Mouse (Mus musculus) cerebellum, adult 2 months (tissue): ENCODE measurements around the gene Slc22a12. TPM values are rescaled to one million over a fixed set of nuclear protein-coding genes. Genes with fewer than 3 reads are reported as not detected.
A peak's percentile ranks its signal among the peaks of the same experiment; 100 is the strongest.

ENCODE experiments used
- DNase-seq, 2 experiments: peaks; one replicate each; pipeline ENCODE4 v3.0.0; 2021
- H3K27ac ChIP-seq: fragments of 200-500 bp; 2 replicates; pipeline ENCODE4 v1.5.1; 2012; ENCODE audit warnings: low read length, control low read depth, inconsistent platforms; ENCODE audit not compliant: insufficient read depth
- H3K27me3 ChIP-seq: fragments of 200-500 bp; 2 replicates; pipeline ENCODE4 v1.6.1; 2012; ENCODE audit warnings: inconsistent platforms, mild to moderate bottlenecking, low read length, moderate library complexity; ENCODE audit not compliant: control insufficient read depth, insufficient read depth
- H3K4me1 ChIP-seq: fragments of 200-500 bp; 2 replicates; pipeline ENCODE4 v1.6.1; 2011; ENCODE audit warnings: low read length; ENCODE audit not compliant: control insufficient read depth, insufficient read depth
- H3K4me3 ChIP-seq: fragments of 200-500 bp; replicated peaks from 2 replicates; pipeline ENCODE3; 2011; ENCODE audit warnings: mild to moderate bottlenecking, low read depth, low read length, control low read depth; ENCODE audit not compliant: insufficient read depth
- CTCF ChIP-seq: fragments of 200-500 bp; IDR thresholded peaks from 2 replicates; pipeline ENCODE4 v1.5.1; 2011; ENCODE audit warnings: low read depth, mild to moderate bottlenecking, control low read depth, low read length, moderate library complexity, borderline replicate concordance; ENCODE audit not compliant: insufficient read depth
- POLR2A ChIP-seq: fragments of 200-500 bp; IDR thresholded peaks from 2 replicates; pipeline ENCODE4 v1.6.1; 2011; ENCODE audit warnings: low read length, control low read depth, borderline replicate concordance; ENCODE audit not compliant: insufficient read depth
- WGBS: fragments of 180-500 bp; shearing (Covaris S2); methylation state at CpG from one replicate; pipeline ENCODE4 v1.1.7; 2018; 5-methylcytosine and 5-hydroxymethylcytosine counted together
- polyA plus RNA-seq: library from polyadenylated mRNA; depleted of rRNA; stranded (reverse); fragments of >200 nt; gene quantifications from 2 replicates; pipeline ENCODE4 v1.2.3, GENCODE M21; 2012

Gene Slc22a12
- polyA plus RNA-seq, 1 experiment = 0.15 TPM

DNA sequence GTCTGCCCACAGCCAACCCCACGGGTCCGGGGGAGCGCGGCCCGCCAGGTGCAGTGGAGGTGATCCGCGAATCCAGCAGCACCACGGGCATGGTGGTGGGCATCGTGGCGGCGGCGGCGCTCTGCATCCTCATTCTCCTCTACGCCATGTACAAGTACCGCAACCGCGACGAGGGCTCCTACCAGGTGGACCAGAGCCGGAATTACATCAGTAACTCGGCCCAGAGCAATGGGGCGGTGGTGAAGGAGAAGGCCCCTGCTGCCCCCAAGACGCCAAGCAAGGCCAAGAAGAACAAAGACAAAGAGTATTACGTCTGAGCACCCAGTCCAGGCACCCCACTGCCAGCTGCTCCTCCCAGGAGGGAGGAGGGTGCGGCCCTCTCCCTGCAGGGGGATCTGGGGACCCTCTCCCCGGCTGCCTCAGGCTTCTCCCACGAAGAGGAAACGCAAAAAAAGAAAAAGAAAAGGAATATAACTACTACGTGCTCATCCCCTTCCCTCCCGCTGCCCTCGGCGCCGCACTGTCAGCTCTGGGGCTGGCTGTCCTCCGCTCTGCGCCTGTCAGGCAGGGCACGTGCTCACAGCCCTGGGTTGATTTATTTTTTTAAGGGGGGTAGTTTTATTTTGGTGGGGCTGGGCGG, 10.9 kb downstream of the Slc22a12 start:
- TF ChIP-seq POLR2A (no peak), CTCF (no peak)
- peak in 1 of 2 experiments; percentile 70 for DNase-seq
- Histone ChIP-seq H3K4me1 (peaks cover 88% of the 10 kb centered on the region), H3K4me3 (no peak overlapping the region), H3K27me3 (no peaks in the 10 kb centered on the region), H3K27ac (peak overlapping the region; percentile 92)
- WGBS = 19% methylated on average over 36 of the region's 36 CpGs

DNA sequence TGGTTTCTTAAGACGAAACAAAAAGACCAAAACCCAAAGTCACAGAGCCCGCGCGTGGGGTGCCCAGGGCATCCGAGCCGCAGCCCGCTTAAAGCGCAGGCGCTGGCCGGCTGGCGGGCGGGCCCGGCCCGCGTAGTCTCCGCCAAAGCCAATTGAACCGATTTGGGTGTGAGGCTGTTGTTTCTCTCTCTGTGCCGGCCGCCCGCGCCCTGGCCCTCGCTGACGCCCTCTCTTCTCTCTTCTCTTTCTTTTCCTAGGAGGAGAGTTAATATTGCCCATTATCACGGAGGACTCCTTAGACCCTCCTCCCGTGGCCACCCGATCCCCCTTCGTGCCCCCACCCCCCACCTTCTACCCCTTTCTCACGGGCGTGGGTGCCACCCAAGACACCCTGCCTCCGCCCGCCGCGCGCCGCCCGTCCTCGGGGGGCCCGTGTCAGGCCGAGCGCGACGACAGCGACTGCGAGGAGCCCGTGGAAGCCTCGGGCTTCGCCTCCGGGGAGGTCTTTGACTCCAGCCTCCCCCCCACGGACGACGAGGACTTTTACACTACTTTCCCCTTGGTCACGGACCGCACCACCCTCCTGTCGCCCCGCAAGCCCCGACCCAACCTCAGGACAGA, 11.7 kb downstream of the Slc22a12 start:
- no peak overlapping the region for H3K4me3 ChIP-seq
- no peaks in the 10 kb centered on the region for H3K27me3 ChIP-seq
- 4% methylated on average over 56 of the region's 56 CpGs for WGBS
- DNase-seq = peak; percentile 73 to 74
- TF ChIP-seq POLR2A (peak; percentile 17; the same call in 1 of the 2 replicates), CTCF (no peak)
- peaks cover 88% of the 10 kb centered on the region for H3K4me1 ChIP-seq
- H3K27ac ChIP-seq = peak overlapping the region; percentile 92

DNA sequence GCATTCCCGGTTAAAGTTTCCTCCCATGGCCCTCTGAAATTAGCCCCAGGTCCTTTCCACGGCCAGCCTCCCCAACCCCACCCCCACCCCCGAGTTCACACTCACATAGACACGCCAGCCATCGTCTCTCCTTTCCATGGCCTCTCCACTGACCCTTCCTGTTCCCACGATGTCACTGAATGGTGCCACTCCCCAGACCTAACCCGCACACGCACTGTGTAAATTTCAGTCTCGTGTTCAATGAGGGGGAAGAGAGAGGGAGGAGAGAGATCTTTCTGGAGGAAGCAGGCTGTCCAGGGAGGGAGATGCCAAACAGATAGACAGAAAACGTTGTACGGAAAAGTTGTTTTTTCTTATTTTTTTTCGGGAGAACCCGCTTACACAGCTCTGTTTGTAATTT, 12.5 kb downstream of the Slc22a12 start:
- DNase-seq = no peak
- peak overlapping the region; percentile 69 for H3K27ac ChIP-seq
- 19% methylated on average over 13 of the region's 13 CpGs for WGBS
- TF ChIP-seq CTCF (no peak), POLR2A (no peak)
- no peak overlapping the region for H3K4me3 ChIP-seq
- H3K27me3 ChIP-seq = no peaks in the 10 kb centered on the region
- H3K4me1 ChIP-seq = peaks cover 88% of the 10 kb centered on the region

DNA sequence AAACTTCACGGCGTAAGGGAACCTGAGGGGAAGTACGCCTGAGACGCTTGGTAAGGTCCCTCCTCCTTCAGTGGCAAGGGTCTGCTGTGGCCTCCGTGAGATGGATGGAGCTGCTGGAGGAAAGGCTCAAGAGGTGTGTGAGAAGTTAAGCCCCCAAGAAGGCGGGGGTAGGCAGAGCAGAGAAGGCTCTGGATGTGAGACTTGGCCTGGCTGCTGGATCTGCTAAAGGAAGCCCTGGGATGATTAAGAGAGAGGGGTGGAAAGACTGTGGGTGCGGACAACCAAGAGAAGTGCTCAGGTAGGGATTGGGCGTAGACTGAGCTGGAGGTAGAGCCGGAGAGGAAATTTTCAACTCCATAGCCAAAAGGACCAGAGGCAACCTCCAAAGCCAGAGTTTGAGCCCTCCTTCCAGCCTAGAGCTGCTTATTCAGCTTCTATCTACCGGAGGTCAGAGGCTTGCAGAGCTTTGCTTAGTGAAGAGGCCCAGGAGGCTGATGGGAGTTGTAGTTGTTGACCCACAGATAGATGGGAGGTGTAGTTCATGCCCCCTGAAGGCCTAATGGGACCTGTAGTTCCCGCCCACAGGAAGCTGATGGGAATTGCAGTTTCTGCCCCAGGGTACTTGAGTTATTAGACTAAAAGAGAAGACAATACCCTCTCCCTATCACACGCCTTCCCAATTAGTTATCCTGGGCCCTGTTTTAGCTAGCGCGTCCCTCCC, 13.4 kb downstream of the Slc22a12 start:
- Histone ChIP-seq H3K27me3 (no peaks in the 10 kb centered on the region), H3K4me1 (peaks cover 88% of the 10 kb centered on the region), H3K27ac (peak overlapping the region; percentile 90), H3K4me3 (no peak overlapping the region)
- WGBS = 77% methylated on average over 14 of the region's 14 CpGs
- no peak for DNase-seq
- TF ChIP-seq CTCF (no peak), POLR2A (no peak)

DNA sequence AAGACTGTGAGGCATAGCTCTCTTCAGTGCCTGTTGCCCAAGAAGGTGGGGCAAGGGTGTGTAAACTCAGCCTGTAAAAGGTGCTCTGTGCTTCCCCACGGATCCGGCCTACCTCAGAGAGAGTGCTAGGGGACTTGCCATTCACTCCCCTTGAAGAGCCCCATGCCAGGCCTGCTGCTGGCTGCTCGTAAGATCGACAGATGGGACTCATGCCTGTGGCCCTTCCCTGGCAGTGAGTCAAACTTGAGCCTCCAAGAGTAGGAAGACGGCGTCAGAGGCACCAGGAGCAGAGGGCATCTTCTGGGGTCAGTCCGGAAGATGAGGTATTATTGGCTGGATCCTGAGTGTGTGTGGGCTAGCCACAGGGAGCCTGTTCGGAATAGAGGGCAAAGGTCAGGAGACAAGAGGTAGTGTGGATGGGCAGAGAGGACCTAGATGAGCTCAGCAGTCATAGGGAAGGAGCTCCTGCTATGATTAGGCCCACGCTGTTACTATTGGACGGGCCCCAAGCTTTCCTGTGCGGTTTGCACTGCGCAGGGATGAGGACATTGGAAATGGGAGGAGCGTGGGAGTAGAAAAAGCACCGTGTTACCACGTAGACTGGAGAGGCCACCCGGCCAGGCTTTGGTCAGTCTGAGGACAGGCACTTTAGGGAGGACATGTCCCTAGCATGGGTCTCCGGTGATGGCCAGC, 14.8 kb downstream of the Slc22a12 start:
- H3K27ac ChIP-seq = peak overlapping the region; percentile 90

DNA sequence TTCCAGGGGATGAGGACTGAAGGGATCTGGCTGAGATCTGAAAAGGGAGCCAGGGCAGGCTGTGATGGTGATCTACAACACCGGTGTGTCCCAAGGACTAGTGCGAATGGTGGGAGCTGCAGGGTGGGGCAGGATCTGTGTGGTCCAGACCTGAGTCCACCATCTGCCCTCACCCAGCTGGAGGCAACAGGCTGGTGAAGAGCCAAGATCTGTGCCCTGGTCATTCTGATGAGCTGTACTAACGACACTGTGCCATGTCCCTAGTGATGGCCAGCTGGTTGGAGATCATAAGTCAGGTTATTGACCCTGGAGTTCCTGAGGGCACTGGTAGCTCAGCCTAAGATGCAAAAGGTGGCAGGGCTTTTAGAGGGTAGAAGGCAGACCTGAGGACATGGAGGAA, 15.4 kb downstream of the Slc22a12 start:
- TF ChIP-seq POLR2A (peak; percentile 10; the same call in 1 of the 2 replicates), CTCF (no peak; the same call in 1 of the 2 replicates)
- WGBS = 9% methylated on average over 3 of the region's 3 CpGs
- H3K27ac ChIP-seq = peak overlapping the region; percentile 90

More for the DNA sequence above, 14.8 kb downstream of the Slc22a12 start:
- WGBS = 12% methylated on average over 17 of the region's 17 CpGs
- DNase-seq = peak; percentile 96 to 97
- Histone ChIP-seq H3K4me1 (peaks cover 88% of the 10 kb centered on the region), H3K27me3 (no peaks in the 10 kb centered on the region), H3K4me3 (no peak overlapping the region)
- TF ChIP-seq POLR2A (peak; percentile 54; the same call in 1 of the 2 replicates), CTCF (no peak)

DNA sequence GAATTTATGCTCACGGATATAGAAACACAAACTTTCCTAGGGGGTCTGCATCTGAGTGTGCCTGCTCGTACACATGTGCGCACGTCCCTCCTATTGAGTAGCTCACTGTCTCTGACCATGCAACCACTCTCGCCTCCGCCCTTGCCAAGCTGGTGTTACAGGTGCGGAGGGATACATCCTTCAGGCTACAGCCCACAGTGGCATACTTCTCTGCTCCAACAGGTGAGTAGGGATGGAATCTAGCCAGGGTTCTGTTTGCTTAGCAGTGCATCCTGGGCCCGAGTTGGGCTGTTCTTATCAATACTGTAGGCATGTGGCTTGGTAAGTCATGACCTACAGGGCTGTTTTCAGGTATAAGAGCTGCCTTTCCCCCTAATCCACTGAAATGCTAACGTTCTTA, 16.8 kb downstream of the Slc22a12 start:
- DNase-seq = no peak
- WGBS = 83% methylated on average over 9 of the region's 9 CpGs
- Histone ChIP-seq H3K27ac (peak overlapping the region; percentile 90), H3K4me1 (peaks cover 86% of the 10 kb centered on the region), H3K27me3 (no peaks in the 10 kb centered on the region), H3K4me3 (no peak overlapping the region)
- TF ChIP-seq CTCF (no peak), POLR2A (no peak)

More for the DNA sequence above, 15.4 kb downstream of the Slc22a12 start:
- H3K4me3 ChIP-seq = no peak overlapping the region
- peaks cover 88% of the 10 kb centered on the region for H3K4me1 ChIP-seq
- H3K27me3 ChIP-seq = no peaks in the 10 kb centered on the region
- peak; percentile 90 to 93 for DNase-seq
